Mouse (Mus musculus) spleen, embryonic (tissue): ENCODE data around the gene Pid1.

Experiments used
- CTCF ChIA-PET: fragments of 350-600 bp; sonication (Branson Sonifier 250); formaldehyde crosslinking; loops from one replicate; lab custom pipeline; 2022; lab: Charles Lee

The Pid1 gene

DNA sequence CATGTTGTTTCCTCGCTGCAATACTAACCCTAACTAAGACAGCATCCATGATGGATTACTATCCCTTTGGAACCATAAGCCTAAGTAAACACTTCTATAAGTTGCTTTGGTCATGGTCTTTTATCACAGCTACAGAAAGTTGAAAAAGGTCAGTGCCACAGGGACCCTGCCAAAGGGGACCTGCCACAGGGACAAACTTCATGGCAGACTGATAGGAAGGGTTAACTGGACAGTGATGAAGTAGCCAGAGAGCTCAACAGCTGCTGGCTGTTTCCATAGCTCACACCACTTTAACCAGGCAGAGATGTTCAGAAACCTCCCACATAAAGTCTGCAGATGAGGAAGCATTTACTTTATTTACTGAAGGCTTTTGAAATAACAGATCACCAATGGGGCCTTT, 287.0 kb downstream of the Pid1 start:
- CTCF ChIA-PET = no interaction called here

DNA sequence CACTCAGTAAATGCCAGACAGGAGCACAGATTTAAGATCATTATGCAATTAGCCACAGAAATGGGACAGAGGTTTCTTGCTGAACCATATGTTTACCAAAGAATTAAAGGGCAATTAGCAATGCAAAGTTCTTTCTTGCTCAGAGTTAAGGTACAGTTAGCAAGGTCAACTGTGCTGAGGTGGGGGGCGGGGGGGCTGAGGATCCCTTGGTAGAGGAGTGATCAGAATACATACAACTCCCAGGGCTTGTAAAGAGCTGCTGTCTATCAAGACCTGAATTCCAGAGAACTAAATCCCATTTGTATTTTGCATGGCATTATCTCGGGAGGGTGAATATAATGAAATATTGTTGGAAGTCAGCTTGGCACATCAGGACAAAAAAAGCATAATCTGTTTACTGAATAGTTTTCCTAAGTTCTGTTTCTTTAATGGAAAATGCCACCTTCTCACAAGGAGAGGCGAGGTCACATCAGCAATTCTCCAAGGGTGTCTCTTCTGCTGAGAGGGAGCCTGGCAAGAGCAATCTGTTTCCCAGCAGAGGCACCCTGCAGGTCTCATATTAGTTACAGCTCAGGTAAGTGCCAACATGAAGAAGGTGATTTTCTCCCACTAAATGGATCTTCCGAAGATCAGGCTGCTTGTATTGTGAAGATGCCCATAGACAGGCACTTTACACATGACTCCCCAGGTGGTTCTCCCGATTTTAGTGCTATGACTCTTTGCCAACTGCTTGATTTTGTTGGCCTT, 306.9 kb downstream of the Pid1 start:
- CTCF ChIA-PET = no interaction called here

DNA sequence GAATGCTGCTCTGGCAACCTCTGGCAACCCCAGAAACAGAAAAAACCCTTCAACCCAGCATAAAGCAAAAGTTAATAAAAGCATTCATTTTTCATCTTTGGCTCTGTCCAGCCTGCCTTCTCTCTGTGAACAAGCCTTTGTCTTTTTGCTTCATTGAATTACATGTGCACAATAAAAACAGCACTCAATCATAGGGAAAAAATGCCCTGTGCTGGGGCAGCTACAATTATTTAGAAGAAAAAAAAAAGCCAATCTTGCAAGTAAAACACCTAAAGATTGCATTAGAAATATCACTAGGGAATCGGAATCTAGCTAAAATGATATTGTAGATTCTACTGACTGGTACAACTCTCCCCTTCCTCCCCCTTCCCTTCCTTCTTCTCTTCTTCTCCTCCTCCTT, 307.7 kb downstream of the Pid1 start:
- CTCF ChIA-PET = no interaction called here

DNA sequence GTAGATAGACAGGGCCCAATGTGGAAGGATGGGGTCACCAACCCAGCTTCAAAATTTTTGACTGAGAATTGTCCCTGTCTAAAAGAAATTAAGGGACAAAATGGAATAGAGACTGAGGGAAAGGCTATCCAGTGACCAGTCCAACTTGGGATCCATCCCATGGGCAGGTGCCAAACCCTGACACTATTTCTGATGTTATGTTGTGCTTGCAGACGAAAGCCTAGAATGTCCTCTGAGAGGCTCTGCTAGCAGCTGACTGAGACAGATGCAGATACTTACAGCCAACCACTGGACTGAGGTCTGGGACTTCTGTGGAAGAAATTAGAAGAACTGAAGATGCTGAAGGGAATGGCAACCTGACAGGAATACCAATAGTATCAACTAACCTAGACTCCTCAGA, 338.2 kb downstream of the Pid1 start:
- CTCF ChIA-PET = interaction anchor here (1.1 kb wide), 1 partner anchor 10 kb away, joined by 4 read pairs; no protein-coding TSS in a partner anchor

DNA sequence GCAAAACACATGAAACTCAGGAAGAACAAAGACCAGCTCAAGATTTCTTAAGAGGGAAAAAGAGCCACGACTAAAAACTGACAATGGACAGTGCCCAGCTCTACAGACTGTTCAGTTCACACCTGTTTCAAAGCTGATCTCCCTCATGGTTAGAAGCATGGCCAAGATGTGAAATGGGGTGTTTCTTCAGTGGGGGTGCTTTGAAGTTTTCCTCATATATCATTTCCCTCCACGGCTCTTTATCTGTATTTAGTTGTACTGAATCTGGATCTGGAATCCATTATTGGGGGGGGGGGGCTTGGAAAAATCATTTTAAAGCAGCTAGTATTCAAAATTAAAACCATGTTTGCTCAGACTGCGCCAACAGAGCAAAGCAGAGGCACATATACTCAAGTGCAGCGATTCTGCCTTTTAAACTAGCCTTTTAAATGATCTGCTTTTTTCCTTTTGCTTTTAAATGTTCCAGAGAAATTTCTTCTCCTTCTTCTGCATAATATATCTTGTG, 351.1 kb downstream of the Pid1 start:
- CTCF ChIA-PET = no interaction called here

DNA sequence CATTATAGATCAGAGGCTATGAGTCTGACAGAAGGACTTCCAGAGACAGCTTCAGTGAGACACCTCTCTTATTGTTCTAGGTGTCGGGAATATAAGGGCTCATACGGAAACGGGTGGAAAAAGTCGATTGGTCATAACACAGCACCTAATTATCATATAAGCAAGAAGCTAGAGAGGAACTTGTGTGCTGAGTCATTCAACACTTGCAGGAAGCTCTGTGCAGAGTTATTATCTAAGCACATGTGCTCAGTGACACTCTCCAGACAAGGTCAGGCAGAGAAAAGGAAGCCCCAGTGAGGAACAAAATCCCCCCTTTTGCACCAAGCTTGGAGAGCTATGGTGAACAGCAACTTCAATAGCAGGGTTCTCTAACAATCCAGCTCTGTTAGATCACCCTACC, 361.4 kb downstream of the Pid1 start:
- CTCF ChIA-PET = no interaction called here
